Mouse (Mus musculus) kidney, postnatal 0 days (tissue): Measurements from ENCODE around the gene Dlgap5. TPM values are rescaled to one million over a fixed set of nuclear protein-coding genes. Genes with fewer than 3 reads are reported as not detected.

Experiments
- ATAC-seq: fragments of 200-750 bp; cut with Nextera tagmentation; replicated peaks from 2 replicates; pipeline ENCODE4 v1.8.0; 2017; ENCODE audit warnings: low read depth, moderate number of reproducible peaks, moderate TSS enrichment, moderate library complexity; ENCODE audit not compliant: low FRiP score
- DNase-seq: peaks from one replicate; pipeline ENCODE4 v3.0.0-alpha.2; 2016; ENCODE audit warnings: low spot score
- H3K27ac ChIP-seq: fragments of 300-500 bp; sonication (generic); 2 replicates; pipeline ENCODE4 v1.5.1; 2014; ENCODE audit warnings: mild to moderate bottlenecking
- H3K27me3 ChIP-seq: fragments of 300-500 bp; sonication (generic); 2 replicates; pipeline ENCODE4 v1.6.1; 2014; ENCODE audit warnings: low read length, mixed read lengths; ENCODE audit not compliant: insufficient read depth
- H3K36me3 ChIP-seq: fragments of 300-500 bp; sonication (generic); 2 replicates; pipeline ENCODE4 v1.6.1; 2014; ENCODE audit warnings: low read length, mixed read lengths; ENCODE audit not compliant: insufficient read depth
- H3K4me1 ChIP-seq: fragments of 300-500 bp; sonication (generic); replicated peaks from 2 replicates; pipeline ENCODE4 v1.6.1; 2014; ENCODE audit warnings: antibody characterized with exemption, low read length, mixed read lengths; ENCODE audit not compliant: insufficient read depth
- H3K4me2 ChIP-seq: fragments of 300-500 bp; sonication (generic); 2 replicates; pipeline ENCODE4 v1.6.1; 2014; ENCODE audit warnings: mild to moderate bottlenecking, low read length, moderate library complexity, mixed read lengths
- H3K4me3 ChIP-seq: fragments of 300-500 bp; sonication (generic); replicated peaks from 2 replicates; pipeline ENCODE4 v1.5.1; 2014; ENCODE audit warnings: low read depth, low read length
- H3K9ac ChIP-seq: fragments of 300-500 bp; sonication (generic); 2 replicates; pipeline ENCODE4 v1.6.1; 2014; ENCODE audit warnings: low read depth, low read length
- H3K9me3 ChIP-seq: fragments of 300-500 bp; sonication (generic); replicated peaks from 2 replicates; pipeline ENCODE4 v1.6.1; 2016; ENCODE audit warnings: low read length, inconsistent platforms, mixed read lengths
- CTCF ChIP-seq: IDR thresholded peaks from 2 replicates; pipeline ENCODE4 v1.5.1; 2016; ENCODE audit warnings: antibody characterized with exemption, low read depth, mild to moderate bottlenecking, moderate library complexity
- WGBS: fragments of 180-500 bp; shearing (Covaris S2); extraction: QIAGEN DNeasy Blood & Tissue Kit; methylation state at CpG from one replicate; pipeline ENCODE4 v1.1.7; 2014; 5-methylcytosine and 5-hydroxymethylcytosine counted together
- polyA plus RNA-seq: library from polyadenylated mRNA; unstranded; fragments of >200 nt; fragmentation: Nextera tagmentation; extraction: Ambion mirVana; gene quantifications from 2 replicates; pipeline ENCODE4 v1.2.1, GENCODE M21; 2015

The Dlgap5 gene
- polyA plus RNA-seq, 1 experiment from 2014 or later, result 12.1 TPM

- Histone ChIP-seq H3K4me3 (no peak overlapping the region), H3K36me3 (peaks cover 7% of the 10 kb centered on the region; the same call in 1 of the 2 replicates), H3K27me3 (no peaks in the 10 kb centered on the region), H3K9ac (no peak overlapping the region), H3K4me1 (no peaks in the 10 kb centered on the region), H3K4me2 (no peak overlapping the region), H3K27ac (no peak overlapping the region), H3K9me3 (no peaks in the 10 kb centered on the region)
- no peak for DNase-seq
- no peak for TF ChIP-seq CTCF
- ATAC-seq, result no peak
- 84% methylated on average over 7 of the region's 7 CpGs for WGBS
Observed at GRCm38 (mm10) chr14:47383911-47384310, 34.3 kb downstream of the Dlgap5 start.

DNA sequence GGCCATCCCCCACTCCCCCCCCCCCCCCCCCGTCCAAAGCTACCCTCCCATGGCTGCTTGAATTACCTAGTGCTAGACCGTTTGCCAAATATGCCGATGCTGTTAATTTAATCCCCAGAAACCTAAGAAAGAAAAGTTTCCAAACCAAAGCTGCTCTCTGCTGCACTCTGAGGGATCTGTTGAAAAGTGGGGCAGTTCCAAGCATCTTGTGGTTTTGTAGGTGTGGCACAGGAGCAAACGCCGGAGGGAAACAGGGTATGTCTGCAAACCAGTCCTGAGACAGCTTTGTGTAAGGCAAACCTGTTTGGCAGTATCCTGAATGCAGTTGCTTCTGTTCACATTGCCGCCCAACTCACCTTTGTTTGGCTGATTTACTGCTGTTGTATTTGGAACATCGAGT is 39.9 kb downstream of the Dlgap5 start:
- 81% methylated on average over 7 of the region's 7 CpGs for WGBS
- DNase-seq, result no peak
- no peak for ATAC-seq

DNA sequence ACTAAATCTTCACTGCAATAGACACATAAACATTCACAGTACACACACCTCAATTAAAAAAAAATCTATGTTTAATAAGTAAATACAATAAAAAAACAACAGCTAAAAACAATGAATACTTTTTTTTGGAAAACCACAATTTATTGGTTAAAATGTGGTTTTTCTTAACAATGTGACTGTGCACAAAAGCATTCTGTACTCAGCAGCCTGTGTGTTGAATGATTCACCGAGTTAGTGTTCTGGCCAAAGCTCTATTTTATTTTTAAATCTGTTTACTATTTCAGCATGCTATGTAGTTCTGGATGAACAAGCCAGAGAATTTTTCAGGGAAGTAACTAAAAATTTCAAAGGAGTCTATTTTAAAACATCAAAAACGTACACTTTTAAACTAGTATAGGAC is 41.7 kb downstream of the Dlgap5 start:
- 54% methylated on average over 2 of the region's 2 CpGs for WGBS
- Histone ChIP-seq H3K27me3 (no peaks in the 10 kb centered on the region), H3K36me3 (no peaks in the 10 kb centered on the region), H3K4me2 (no peak overlapping the region), H3K9me3 (no peaks in the 10 kb centered on the region), H3K27ac (no peak overlapping the region), H3K4me3 (no peak overlapping the region), H3K9ac (no peak overlapping the region), H3K4me1 (peaks cover 10% of the 10 kb centered on the region; the same call in 1 of the 2 replicates)
- ATAC-seq (no peak), DNase-seq (no peak)
- no peak for TF ChIP-seq CTCF

More for the DNA sequence above, 39.9 kb downstream of the Dlgap5 start:
- Histone ChIP-seq H3K4me3 (no peak overlapping the region), H3K4me1 (peaks cover 10% of the 10 kb centered on the region; the same call in 1 of the 2 replicates), H3K9me3 (no peaks in the 10 kb centered on the region), H3K4me2 (no peak overlapping the region), H3K27ac (no peak overlapping the region), H3K9ac (no peak overlapping the region), H3K27me3 (no peaks in the 10 kb centered on the region), H3K36me3 (no peaks in the 10 kb centered on the region)
- TF ChIP-seq CTCF, result no peak

DNA sequence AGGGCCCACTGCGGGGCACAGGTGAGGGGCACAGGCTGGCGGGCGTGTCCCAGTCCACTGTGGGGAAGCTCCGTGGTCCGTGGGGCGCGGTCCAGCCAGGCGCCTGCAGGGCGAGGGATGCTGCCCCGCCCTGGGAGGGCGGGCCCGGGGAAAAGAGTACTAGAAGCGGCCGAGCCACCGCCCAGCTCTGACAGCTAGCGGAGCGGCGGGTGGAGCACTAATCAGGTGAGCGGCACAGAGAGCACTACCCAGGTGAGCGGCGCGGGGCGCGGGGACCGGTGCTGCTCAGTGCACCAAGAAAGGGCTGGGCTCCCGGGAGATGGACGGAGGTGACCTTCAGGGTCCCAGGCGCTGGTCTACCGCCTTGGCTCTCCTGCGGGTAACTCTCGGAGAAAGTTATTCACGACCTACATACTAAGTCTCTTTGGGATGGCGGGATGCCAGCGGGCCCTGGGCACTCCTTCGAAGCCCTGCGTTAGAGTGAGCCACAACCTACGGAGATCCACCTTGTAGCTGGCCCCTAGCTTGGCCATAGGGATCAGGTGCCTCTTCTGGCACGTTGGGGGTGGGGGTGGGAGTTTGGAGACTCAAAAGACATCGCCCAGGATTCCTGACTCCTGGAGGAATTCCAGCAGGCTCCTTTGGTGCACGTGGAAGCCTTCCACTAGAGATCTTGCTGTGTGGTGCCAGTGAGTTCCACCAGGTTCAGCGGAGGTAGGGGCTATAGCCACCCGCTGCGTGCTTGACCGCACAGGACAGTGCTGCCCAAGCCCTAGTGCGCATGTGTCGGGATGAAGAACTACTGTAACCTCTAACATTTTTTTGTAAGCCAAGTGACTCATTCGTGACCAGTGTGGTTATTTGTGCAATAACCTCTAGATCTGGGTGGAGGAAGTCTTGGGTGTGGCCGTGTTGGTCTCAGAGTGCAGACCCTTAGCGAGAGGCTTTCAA is 44.2 kb downstream of the Dlgap5 start:
- Histone ChIP-seq H3K27me3 (no peaks in the 10 kb centered on the region), H3K4me1 (peaks cover 10% of the 10 kb centered on the region; the same call in 1 of the 2 replicates), H3K27ac (peak overlapping the region; percentile 47; the same call in 1 of the 2 replicates), H3K4me3 (peak overlapping the region; percentile 33), H3K9ac (peak overlapping the region; percentile 18; the same call in 1 of the 2 replicates), H3K9me3 (no peaks in the 10 kb centered on the region), H3K36me3 (no peaks in the 10 kb centered on the region), H3K4me2 (peak overlapping the region; percentile 59)
- ATAC-seq, result peak; percentile 73
- peak; percentile 34 for DNase-seq
- no peak for TF ChIP-seq CTCF
- WGBS, result 9% methylated on average over 48 of the region's 49 CpGs

DNA sequence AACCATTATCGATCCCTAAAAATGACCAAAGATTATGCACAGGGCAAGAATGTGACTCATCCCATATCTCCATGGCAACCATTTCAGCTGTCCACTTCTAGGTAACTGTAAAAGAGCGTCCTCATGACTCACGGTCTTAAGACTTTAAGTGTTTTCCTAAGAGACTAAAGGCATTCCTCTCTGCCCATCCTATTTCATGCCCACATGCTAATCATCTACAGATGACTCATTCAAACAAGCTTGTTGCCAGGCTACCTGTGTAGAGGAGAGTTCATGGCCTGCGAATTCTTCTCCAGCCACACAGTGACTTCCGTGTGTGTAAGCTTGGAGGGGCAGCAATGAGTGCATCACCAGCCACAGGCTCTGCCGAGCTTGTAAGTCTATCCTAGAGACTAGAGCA is 46.5 kb downstream of the Dlgap5 start:
- WGBS, result 45% methylated on average over 6 of the region's 6 CpGs
- no peak overlapping the region for H3K4me3 ChIP-seq
- peak overlapping the region; percentile 44; the same call in 1 of the 2 replicates for H3K27ac ChIP-seq
- peaks cover 16% of the 10 kb centered on the region; the same call in 1 of the 2 replicates for H3K4me1 ChIP-seq
- no peaks in the 10 kb centered on the region for H3K36me3 ChIP-seq
- no peaks in the 10 kb centered on the region for H3K27me3 ChIP-seq
- DNase-seq (peak; percentile 54), ATAC-seq (peak; percentile 83)
- no peaks in the 10 kb centered on the region for H3K9me3 ChIP-seq
- no peak overlapping the region for H3K4me2 ChIP-seq
- no peak overlapping the region for H3K9ac ChIP-seq
- no peak for TF ChIP-seq CTCF

GRCm38 (mm10) chr14:47370790-47371189 is 47.4 kb downstream of the Dlgap5 start:
- no peak for ATAC-seq
- Histone ChIP-seq H3K27ac (no peak overlapping the region), H3K4me2 (no peak overlapping the region), H3K27me3 (no peaks in the 10 kb centered on the region), H3K4me3 (no peak overlapping the region), H3K9me3 (no peaks in the 10 kb centered on the region), H3K36me3 (no peaks in the 10 kb centered on the region), H3K9ac (no peak overlapping the region), H3K4me1 (peaks cover 16% of the 10 kb centered on the region; the same call in 1 of the 2 replicates)
- no peak for DNase-seq
- no peak for TF ChIP-seq CTCF
- WGBS, result 66% methylated on average over 3 of the region's 3 CpGs
